Mouse (Mus musculus): ENCODE results near the gene Hcst. TPM values are rescaled to one million over a fixed set of nuclear protein-coding genes. Genes with fewer than 3 reads are reported as not detected.

The Hcst gene
- total RNA-seq, 2 experiments from 2014 or later = 13.9 to 29.0 TPM

DNA sequence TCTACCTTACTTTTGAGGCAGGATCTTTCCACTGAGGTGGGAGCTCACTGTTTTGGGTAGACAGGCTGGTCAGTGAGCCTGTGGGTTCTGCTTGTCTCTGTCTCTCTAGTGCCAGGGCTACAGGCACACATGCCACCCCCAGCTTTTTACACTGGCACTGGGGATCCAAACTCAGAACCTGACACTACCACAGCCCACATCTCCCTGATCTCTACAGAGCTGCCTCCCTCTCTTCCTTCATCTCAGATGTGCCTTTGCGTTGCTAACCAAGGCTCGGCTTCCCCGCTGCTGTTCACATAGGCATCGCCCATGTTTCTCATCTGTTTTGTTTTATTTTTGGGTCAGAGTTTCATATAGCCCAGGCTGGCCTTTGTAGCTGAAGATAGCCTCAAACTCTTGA is 26.0 kb downstream of the Hcst start:
- no peak for ATAC-seq (replicated peaks; ENCODE audit: low FRiP score, poor library complexity, severe bottlenecking)

GRCm38 (mm10) chr7:30392746-30393520 is 26.7 kb downstream of the Hcst start:
- ATAC-seq (replicated peaks; ENCODE audit: low FRiP score, poor library complexity, severe bottlenecking) = peak; percentile 64

DNA sequence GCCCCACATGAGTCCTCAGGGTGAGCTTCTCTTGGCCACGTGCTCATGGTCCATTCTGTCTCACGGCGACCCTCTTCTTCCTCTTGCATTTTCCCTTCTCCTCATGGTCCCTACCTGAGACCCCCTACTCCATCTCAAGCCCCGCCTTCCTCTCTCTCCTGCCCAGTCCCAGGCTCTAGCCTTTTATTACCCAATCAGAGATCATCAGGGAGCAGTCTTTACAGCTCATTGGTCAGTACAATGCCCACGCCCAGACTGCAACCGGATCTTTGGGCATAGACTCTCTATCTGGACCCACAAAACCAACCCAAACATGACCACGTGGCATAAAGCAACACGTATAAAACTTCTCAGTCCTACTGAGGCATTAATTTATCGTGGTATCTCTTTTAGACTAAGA is 35.5 kb downstream of the Hcst start:
- ATAC-seq (replicated peaks; ENCODE audit: low FRiP score, poor library complexity, severe bottlenecking) = no peak

GRCm38 (mm10) chr7:30380061-30380460 is 39.6 kb downstream of the Hcst start:
- no peak for ATAC-seq (replicated peaks; ENCODE audit: low FRiP score, poor library complexity, severe bottlenecking)

GRCm38 (mm10) chr7:30373501-30373962 is 46.1 kb downstream of the Hcst start:
- ATAC-seq (replicated peaks; ENCODE audit: low FRiP score, poor library complexity, severe bottlenecking) = peak; percentile 91

Other genes with a start within 250 kb of the Hcst start
Only the 30 nearest of the 34 such genes appear.
- 9.8 and 22.1 TPM in 2 replicates for gene Polr2i, start 187.9 kb downstream of the Hcst start, total RNA-seq (2015; ENCODE audit: low replicate concordance)
- 11.0 and 12.6 TPM in 2 replicates for gene Polr2i, start 187.9 kb downstream of the Hcst start, total RNA-seq (2017; ENCODE audit: low replicate concordance)
- 36.4 and 38.6 TPM in 2 replicates for gene Tbcb, start 187.6 kb downstream of the Hcst start, total RNA-seq (2015; ENCODE audit: low replicate concordance)
- gene Tbcb, start 187.6 kb downstream of the Hcst start, total RNA-seq (2017; ENCODE audit: low replicate concordance) = 6.3 and 11.7 TPM in 2 replicates
- gene Ovol3, start 184.1 kb downstream of the Hcst start, total RNA-seq (2015; ENCODE audit: low replicate concordance) = not detected in 2 replicates
- not detected in 2 replicates for gene Ovol3, start 184.1 kb downstream of the Hcst start, total RNA-seq (2017; ENCODE audit: low replicate concordance)
- not detected in 2 replicates for gene Thap8, start 139.8 kb downstream of the Hcst start, total RNA-seq (2015; ENCODE audit: low replicate concordance)
- gene Thap8, start 139.8 kb downstream of the Hcst start, total RNA-seq (2017; ENCODE audit: low replicate concordance) = not detected in 2 replicates
- 6.9 and 22.5 TPM in 2 replicates for gene Wdr62, start 139.4 kb downstream of the Hcst start, total RNA-seq (2015; ENCODE audit: low replicate concordance)
- gene Wdr62, start 139.4 kb downstream of the Hcst start, total RNA-seq (2017; ENCODE audit: low replicate concordance) = 4.9 and 11.7 TPM in 2 replicates
- not detected in 2 replicates for gene Clip3, start 128.1 kb downstream of the Hcst start, total RNA-seq (2015; ENCODE audit: low replicate concordance)
- gene Clip3, start 128.1 kb downstream of the Hcst start, total RNA-seq (2017; ENCODE audit: low replicate concordance) = not detected in 2 replicates
- 0.96 and 3.3 TPM in 2 replicates for gene Alkbh6, start 111.1 kb downstream of the Hcst start, total RNA-seq (2015; ENCODE audit: low replicate concordance)
- gene Alkbh6, start 111.1 kb downstream of the Hcst start, total RNA-seq (2017; ENCODE audit: low replicate concordance) = 2.0 and 5.4 TPM in 2 replicates
- not detected in 2 replicates for gene Syne4, start 105.0 kb downstream of the Hcst start, total RNA-seq (2015; ENCODE audit: low replicate concordance)
- not detected in 2 replicates for gene Syne4, start 105.0 kb downstream of the Hcst start, total RNA-seq (2017; ENCODE audit: low replicate concordance)
- not detected in 2 replicates for gene E130208F15Rik, start 98.1 kb downstream of the Hcst start, total RNA-seq (2015; ENCODE audit: low replicate concordance)
- 1.5 TPM in 1 of 2 replicates, not detected in the other for gene E130208F15Rik, start 98.1 kb downstream of the Hcst start, total RNA-seq (2017; ENCODE audit: low replicate concordance)
- gene Sdhaf1, start 96.0 kb downstream of the Hcst start, total RNA-seq (2015; ENCODE audit: low replicate concordance) = 0.84 TPM in 1 of 2 replicates, not detected in the other
- 0.77 and 2.8 TPM in 2 replicates for gene Sdhaf1, start 96.0 kb downstream of the Hcst start, total RNA-seq (2017; ENCODE audit: low replicate concordance)
- gene Lrfn3, start 57.1 kb downstream of the Hcst start, total RNA-seq (2015; ENCODE audit: low replicate concordance) = not detected in 2 replicates
- not detected in 2 replicates for gene Lrfn3, start 57.1 kb downstream of the Hcst start, total RNA-seq (2017; ENCODE audit: low replicate concordance)
- gene Tyrobp, start 6.1 kb downstream of the Hcst start, total RNA-seq (2015; ENCODE audit: low replicate concordance) = 315 and 361 TPM in 2 replicates
- 122 and 140 TPM in 2 replicates for gene Tyrobp, start 6.1 kb downstream of the Hcst start, total RNA-seq (2017; ENCODE audit: low replicate concordance)
- gene Nfkbid, start 1.9 kb upstream of the Hcst start, total RNA-seq (2015; ENCODE audit: low replicate concordance) = 2.1 and 5.0 TPM in 2 replicates
- gene Nfkbid, start 1.9 kb upstream of the Hcst start, total RNA-seq (2017; ENCODE audit: low replicate concordance) = 0.14 and 3.6 TPM in 2 replicates
- not detected in 2 replicates for gene Aplp1, start 25.7 kb upstream of the Hcst start, total RNA-seq (2015; ENCODE audit: low replicate concordance)
- not detected in 2 replicates for gene Aplp1, start 25.7 kb upstream of the Hcst start, total RNA-seq (2017; ENCODE audit: low replicate concordance)
- gene Kirrel2, start 37.8 kb upstream of the Hcst start, total RNA-seq (2015; ENCODE audit: low replicate concordance) = not detected in 2 replicates
- gene Kirrel2, start 37.8 kb upstream of the Hcst start, total RNA-seq (2017; ENCODE audit: low replicate concordance) = not detected in 2 replicates
- not detected in 2 replicates for gene Nphs1, start 38.5 kb upstream of the Hcst start, total RNA-seq (2015; ENCODE audit: low replicate concordance)
- gene Nphs1, start 38.5 kb upstream of the Hcst start, total RNA-seq (2017; ENCODE audit: low replicate concordance) = not detected in 2 replicates
- gene Prodh2, start 73.8 kb upstream of the Hcst start, total RNA-seq (2015; ENCODE audit: low replicate concordance) = not detected in 2 replicates
- not detected in 2 replicates for gene Prodh2, start 73.8 kb upstream of the Hcst start, total RNA-seq (2017; ENCODE audit: low replicate concordance)
- gene Arhgap33, start 115.2 kb upstream of the Hcst start, total RNA-seq (2015; ENCODE audit: low replicate concordance) = 5.0 and 6.7 TPM in 2 replicates
- gene Arhgap33, start 115.2 kb upstream of the Hcst start, total RNA-seq (2017; ENCODE audit: low replicate concordance) = 9.5 and 9.6 TPM in 2 replicates
- gene Hspb6, start 132.3 kb upstream of the Hcst start, total RNA-seq (2015; ENCODE audit: low replicate concordance) = 6.3 and 19.4 TPM in 2 replicates
- gene Hspb6, start 132.3 kb upstream of the Hcst start, total RNA-seq (2017; ENCODE audit: low replicate concordance) = 2.2 and 3.9 TPM in 2 replicates
- 0.38 and 2.1 TPM in 2 replicates for gene Proser3, start 132.4 kb upstream of the Hcst start, total RNA-seq (2015; ENCODE audit: low replicate concordance)
- 0.77 and 4.6 TPM in 2 replicates for gene Proser3, start 132.4 kb upstream of the Hcst start, total RNA-seq (2017; ENCODE audit: low replicate concordance)
- 48.0 and 55.0 TPM in 2 replicates for gene Lin37, start 140.0 kb upstream of the Hcst start, total RNA-seq (2015; ENCODE audit: low replicate concordance)
- gene Lin37, start 140.0 kb upstream of the Hcst start, total RNA-seq (2017; ENCODE audit: low replicate concordance) = 7.8 and 8.9 TPM in 2 replicates
- gene U2af1l4, start 143.4 kb upstream of the Hcst start, total RNA-seq (2015; ENCODE audit: low replicate concordance) = 3.5 and 30.1 TPM in 2 replicates
- 30.0 and 39.4 TPM in 2 replicates for gene U2af1l4, start 143.4 kb upstream of the Hcst start, total RNA-seq (2017; ENCODE audit: low replicate concordance)
- 1.3 and 4.8 TPM in 2 replicates for gene Gm49396, start 143.5 kb upstream of the Hcst start, total RNA-seq (2015; ENCODE audit: low replicate concordance)
- gene Gm49396, start 143.5 kb upstream of the Hcst start, total RNA-seq (2017; ENCODE audit: low replicate concordance) = 5.2 and 6.6 TPM in 2 replicates
- gene Psenen, start 143.8 kb upstream of the Hcst start, total RNA-seq (2015; ENCODE audit: low replicate concordance) = 73.4 and 88.8 TPM in 2 replicates
- gene Psenen, start 143.8 kb upstream of the Hcst start, total RNA-seq (2017; ENCODE audit: low replicate concordance) = 41.4 and 69.3 TPM in 2 replicates
- 4.0 and 7.3 TPM in 2 replicates for gene Igflr1, start 145.6 kb upstream of the Hcst start, total RNA-seq (2015; ENCODE audit: low replicate concordance)
- not detected in 2 replicates for gene Igflr1, start 145.6 kb upstream of the Hcst start, total RNA-seq (2017; ENCODE audit: low replicate concordance)
- 31.1 and 35.0 TPM in 2 replicates for gene Kmt2b, start 168.9 kb upstream of the Hcst start, total RNA-seq (2015; ENCODE audit: low replicate concordance)
- 14.9 and 21.2 TPM in 2 replicates for gene Kmt2b, start 168.9 kb upstream of the Hcst start, total RNA-seq (2017; ENCODE audit: low replicate concordance)
- gene Zbtb32, start 179.1 kb upstream of the Hcst start, total RNA-seq (2015; ENCODE audit: low replicate concordance) = not detected in 2 replicates
- not detected in 2 replicates for gene Zbtb32, start 179.1 kb upstream of the Hcst start, total RNA-seq (2017; ENCODE audit: low replicate concordance)
- not detected in 2 replicates for gene Upk1a, start 193.0 kb upstream of the Hcst start, total RNA-seq (2015; ENCODE audit: low replicate concordance)
- not detected in 2 replicates for gene Upk1a, start 193.0 kb upstream of the Hcst start, total RNA-seq (2017; ENCODE audit: low replicate concordance)
- 74.4 and 173 TPM in 2 replicates for gene Cox6b1, start 206.3 kb upstream of the Hcst start, total RNA-seq (2015; ENCODE audit: low replicate concordance)
- gene Cox6b1, start 206.3 kb upstream of the Hcst start, total RNA-seq (2017; ENCODE audit: low replicate concordance) = 135 and 145 TPM in 2 replicates
- not detected in 2 replicates for gene Etv2, start 216.0 kb upstream of the Hcst start, total RNA-seq (2015; ENCODE audit: low replicate concordance)
- not detected in 2 replicates for gene Etv2, start 216.0 kb upstream of the Hcst start, total RNA-seq (2017; ENCODE audit: low replicate concordance)